Mouse (Mus musculus) macrophage (primary cell): ENCODE measurements around the gene Rab31. TPM values are rescaled to one million over a fixed set of nuclear protein-coding genes. Genes with fewer than 3 reads are reported as not detected.

Experiments used
- H3K27ac ChIP-seq: fragments of 350-480 bp; formaldehyde crosslinking; 2 replicates; pipeline ENCODE4 v1.9.0; 2021
- H3K36me3 ChIP-seq: fragments of 350-480 bp; formaldehyde crosslinking; 2 replicates; pipeline ENCODE4 v1.9.0; 2021; ENCODE audit errors: inconsistent target
- H3K4me3 ChIP-seq: fragments of 350-480 bp; formaldehyde crosslinking; 2 replicates; pipeline ENCODE4 v1.9.0; 2021; ENCODE audit errors: inconsistent target
- H3K79me2 ChIP-seq: fragments of 350-480 bp; formaldehyde crosslinking; 2 replicates; pipeline ENCODE4 v1.9.0; 2021; ENCODE audit errors: inconsistent target
- WGBS: methylation state at CpG from one replicate; pipeline ENCODE4 v1.1.7; 2026; ENCODE audit warnings: inconsistent platforms; ENCODE audit not compliant: missing documents; 5-methylcytosine and 5-hydroxymethylcytosine counted together
- polyA plus RNA-seq: library from polyadenylated mRNA; stranded (reverse); fragments of 250-400 nt; gene quantifications from 3 replicates; pipeline ENCODE4 v1.2.4, GENCODE M21; 2018; ENCODE audit warnings: inconsistent platforms

Gene Rab31
- polyA plus RNA-seq, 1 experiment from 2014 or later, result 93.9 TPM

- peaks cover 4% of the 10 kb centered on the region; the same call in 1 of the 2 replicates for H3K36me3 ChIP-seq
- peak overlapping the region; percentile 72 for H3K4me3 ChIP-seq
- peak overlapping the region; percentile 74 for H3K27ac ChIP-seq
- peaks cover 59% of the 10 kb centered on the region for H3K79me2 ChIP-seq
- WGBS, result 8% methylated on average over 15 of the region's 17 CpGs
Measured at GRCm38 (mm10) chr17:65770982-65771915, 1.3 kb downstream of the Rab31 start.

GRCm38 (mm10) chr17:65768486-65768885, 4.1 kb downstream of the Rab31 start:
- peaks cover 15% of the 10 kb centered on the region; the same call in 1 of the 2 replicates for H3K36me3 ChIP-seq
- H3K79me2 ChIP-seq, result peaks cover 87% of the 10 kb centered on the region
- 24% methylated on average over 3 of the region's 5 CpGs for WGBS
- peak overlapping the region; percentile 58 for H3K27ac ChIP-seq
- no peak overlapping the region for H3K4me3 ChIP-seq

- Histone ChIP-seq H3K27ac (no peak overlapping the region), H3K4me3 (no peak overlapping the region), H3K79me2 (peaks cover 100% of the 10 kb centered on the region), H3K36me3 (peaks cover 59% of the 10 kb centered on the region)
- 93% methylated on average over 13 of the region's 14 CpGs for WGBS
Measured at GRCm38 (mm10) chr17:65763221-65763620, 9.3 kb downstream of the Rab31 start.

GRCm38 (mm10) chr17:65757150-65757549, 15.4 kb downstream of the Rab31 start:
- H3K36me3 ChIP-seq, result peaks cover 63% of the 10 kb centered on the region
- H3K79me2 ChIP-seq, result peaks cover 100% of the 10 kb centered on the region
- 95% methylated on average over 6 of the region's 6 CpGs for WGBS
- no peak overlapping the region for H3K27ac ChIP-seq
- H3K4me3 ChIP-seq, result no peak overlapping the region

- Histone ChIP-seq H3K79me2 (peaks cover 100% of the 10 kb centered on the region), H3K36me3 (peaks cover 51% of the 10 kb centered on the region), H3K27ac (no peak overlapping the region), H3K4me3 (no peak overlapping the region)
- WGBS, result 74% methylated on average over 3 of the region's 3 CpGs
Measured at GRCm38 (mm10) chr17:65755857-65756256, 16.7 kb downstream of the Rab31 start.

GRCm38 (mm10) chr17:65753130-65753529, 19.4 kb downstream of the Rab31 start:
- WGBS, result 100% methylated on average over 6 of the region's 6 CpGs
- no peak overlapping the region for H3K4me3 ChIP-seq
- no peak overlapping the region for H3K27ac ChIP-seq
- peaks cover 100% of the 10 kb centered on the region for H3K79me2 ChIP-seq
- H3K36me3 ChIP-seq, result peaks cover 24% of the 10 kb centered on the region

- H3K27ac ChIP-seq, result no peak overlapping the region
- no peak overlapping the region for H3K4me3 ChIP-seq
- H3K36me3 ChIP-seq, result peaks cover 26% of the 10 kb centered on the region
- H3K79me2 ChIP-seq, result peaks cover 100% of the 10 kb centered on the region
Measured at GRCm38 (mm10) chr17:65750301-65750700, 22.3 kb downstream of the Rab31 start.

- Histone ChIP-seq H3K27ac (no peak overlapping the region), H3K4me3 (no peak overlapping the region), H3K36me3 (peaks cover 28% of the 10 kb centered on the region), H3K79me2 (peaks cover 100% of the 10 kb centered on the region)
- whole genome bisulfite sequencing, result 63% methylated on average over 7 of the region's 7 CpGs
Measured at GRCm38 (mm10) chr17:65749803-65750202, 22.7 kb downstream of the Rab31 start.

GRCm38 (mm10) chr17:65748997-65749396, 23.6 kb downstream of the Rab31 start:
- H3K36me3 ChIP-seq, result peaks cover 23% of the 10 kb centered on the region
- peaks cover 100% of the 10 kb centered on the region for H3K79me2 ChIP-seq
- 98% methylated on average over 6 of the region's 6 CpGs for WGBS
- H3K27ac ChIP-seq, result no peak overlapping the region
- H3K4me3 ChIP-seq, result no peak overlapping the region

- Histone ChIP-seq H3K79me2 (peaks cover 100% of the 10 kb centered on the region), H3K27ac (no peak overlapping the region), H3K36me3 (peaks cover 16% of the 10 kb centered on the region; the same call in 1 of the 2 replicates), H3K4me3 (no peak overlapping the region)
- over 99% methylated on average over 6 of the region's 6 CpGs for WGBS
Measured at GRCm38 (mm10) chr17:65746314-65746713, 26.2 kb downstream of the Rab31 start.

- Histone ChIP-seq H3K27ac (no peak overlapping the region), H3K4me3 (no peak overlapping the region), H3K36me3 (peaks cover 16% of the 10 kb centered on the region; the same call in 1 of the 2 replicates), H3K79me2 (peaks cover 100% of the 10 kb centered on the region)
- WGBS, result 95% methylated on average over 11 of the region's 11 CpGs
Measured at GRCm38 (mm10) chr17:65743664-65744330, 28.8 kb downstream of the Rab31 start.

GRCm38 (mm10) chr17:65742969-65743368, 29.6 kb downstream of the Rab31 start:
- Histone ChIP-seq H3K36me3 (peaks cover 16% of the 10 kb centered on the region; the same call in 1 of the 2 replicates), H3K27ac (no peak overlapping the region), H3K4me3 (no peak overlapping the region), H3K79me2 (peaks cover 100% of the 10 kb centered on the region)
- WGBS, result 100% methylated on average over 4 of the region's 4 CpGs

GRCm38 (mm10) chr17:65742245-65742905, 30.2 kb downstream of the Rab31 start:
- Histone ChIP-seq H3K27ac (no peak overlapping the region), H3K79me2 (peaks cover 100% of the 10 kb centered on the region), H3K36me3 (peaks cover 16% of the 10 kb centered on the region; the same call in 1 of the 2 replicates), H3K4me3 (no peak overlapping the region)
- 95% methylated on average over 9 of the region's 10 CpGs for WGBS

- Histone ChIP-seq H3K79me2 (peaks cover 100% of the 10 kb centered on the region), H3K36me3 (peaks cover 16% of the 10 kb centered on the region; the same call in 1 of the 2 replicates), H3K4me3 (no peak overlapping the region), H3K27ac (no peak overlapping the region)
- WGBS, result 98% methylated on average over 4 of the region's 4 CpGs
Measured at GRCm38 (mm10) chr17:65741565-65741964, 31.0 kb downstream of the Rab31 start.
